Mouse (Mus musculus) cerebellum, adult 2 months (tissue): ENCODE results near the gene Cnn1.

Source experiments
- CTCF ChIP-seq: fragments of 200-500 bp; IDR thresholded peaks from 2 replicates; pipeline ENCODE4 v1.5.1; 2011; ENCODE audit warnings: low read depth, mild to moderate bottlenecking, control low read depth, low read length, moderate library complexity, borderline replicate concordance; ENCODE audit not compliant: insufficient read depth
- POLR2A ChIP-seq: fragments of 200-500 bp; IDR thresholded peaks from 2 replicates; pipeline ENCODE4 v1.6.1; 2011; ENCODE audit warnings: low read length, control low read depth, borderline replicate concordance; ENCODE audit not compliant: insufficient read depth

DNA sequence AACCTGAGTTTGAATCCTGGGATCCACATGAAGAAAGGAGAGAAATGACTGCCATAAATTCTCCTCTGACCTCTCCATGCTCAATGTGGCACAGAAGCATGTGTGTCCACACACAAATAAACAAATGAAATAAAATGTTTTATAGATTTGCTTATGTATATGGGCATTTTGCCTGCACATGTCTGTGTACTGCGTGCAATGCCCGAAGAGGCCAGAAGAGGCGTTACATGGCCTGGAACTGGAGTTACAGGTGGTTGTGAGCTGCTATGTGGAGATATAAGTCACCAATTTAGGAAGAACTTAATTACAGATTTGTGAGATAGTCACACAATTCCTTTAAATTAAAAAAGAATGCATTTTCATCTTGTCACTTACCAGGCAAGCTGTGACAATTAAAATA is 54.8 kb downstream of the Cnn1 start:
- TF ChIP-seq CTCF: no peak
- TF ChIP-seq POLR2A: no peak
